Mouse (Mus musculus) layer of hippocampus, postnatal 25 days (tissue): ENCODE data around the gene Zscan22. TPM values are rescaled to one million over a fixed set of nuclear protein-coding genes. Genes with fewer than 3 reads are reported as not detected.
"Not testable (repeated sequence)": the region's sequence is repeated elsewhere in the genome, so short reads cannot be mapped to it uniquely, and the experiment has no call there.

Experiments used
- DNase-seq, 2 experiments: peaks; one replicate each; pipeline ENCODE4 v3.0.0; 2022; ENCODE audit warnings: mixed read lengths in 2 of 2, low spot score in 1 of 2; ENCODE audit errors: extremely low spot score in 1 of 2
- total RNA-seq, 2 experiments: library from RNA; stranded (reverse); gene quantifications; 2 replicates each; pipeline ENCODE4 v1.2.3; 2021

Gene Zscan22
- total RNA-seq, 2 experiments from 2014 or later = 14.4 to 15.1 TPM

- no peak for DNase-seq
Observed at GRCm38 (mm10) chr7:12927191-12927680, 29.6 kb downstream of the Zscan22 start, which contains the start of gene Rnf225. TSS of gene Rnf225 (plus strand) at chr7:12927416.

GRCm38 (mm10) chr7:12927693-12928589, 30.3 kb downstream of the Zscan22 start:
- peak; percentile 21 to 24 for DNase-seq

GRCm38 (mm10) chr7:12933615-12934140, 36.1 kb downstream of the Zscan22 start:
- DNase-seq = no peak

DNA sequence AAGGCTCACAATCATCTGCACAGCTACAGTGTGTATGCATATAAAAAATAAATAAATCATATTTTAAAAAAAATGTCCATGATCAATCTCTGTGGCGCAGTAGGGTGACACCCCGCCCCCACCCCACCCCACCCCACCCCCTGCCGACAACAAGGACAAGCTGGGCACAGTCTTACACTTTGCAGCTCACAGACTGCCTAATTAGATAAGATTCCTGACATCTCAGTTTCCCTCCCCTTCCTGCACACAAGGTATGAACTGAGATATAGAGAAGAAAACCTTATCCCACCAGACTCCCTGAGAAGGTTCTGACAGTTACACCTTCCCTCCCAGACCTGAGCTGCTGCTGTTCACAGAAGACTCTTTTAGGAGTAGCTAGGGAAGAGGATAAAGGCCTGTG, 37.2 kb downstream of the Zscan22 start:
- DNase-seq = no peak

GRCm38 (mm10) chr7:12937254-12937803, 39.7 kb downstream of the Zscan22 start:
- DNase-seq = not testable (repeated sequence)

DNA sequence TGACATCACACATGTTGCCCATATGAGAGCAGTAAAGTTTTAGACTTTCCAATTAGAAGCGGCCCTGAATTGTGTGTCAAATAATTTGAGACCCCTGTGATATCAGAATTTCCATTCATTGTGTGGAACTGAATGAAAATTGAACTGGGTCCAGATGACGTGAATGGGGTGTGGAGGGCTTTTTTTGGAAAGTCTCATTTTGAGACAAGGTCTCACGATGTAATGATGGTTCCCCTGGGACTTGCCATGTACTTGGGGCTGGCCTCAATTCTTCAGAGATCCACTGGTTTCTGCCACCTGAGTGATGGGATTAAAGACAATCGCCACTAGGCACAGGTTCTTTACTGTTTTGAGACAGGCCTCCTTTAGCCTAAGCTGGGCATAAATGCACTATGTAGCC, 43.0 kb downstream of the Zscan22 start:
- no peak for DNase-seq

DNA sequence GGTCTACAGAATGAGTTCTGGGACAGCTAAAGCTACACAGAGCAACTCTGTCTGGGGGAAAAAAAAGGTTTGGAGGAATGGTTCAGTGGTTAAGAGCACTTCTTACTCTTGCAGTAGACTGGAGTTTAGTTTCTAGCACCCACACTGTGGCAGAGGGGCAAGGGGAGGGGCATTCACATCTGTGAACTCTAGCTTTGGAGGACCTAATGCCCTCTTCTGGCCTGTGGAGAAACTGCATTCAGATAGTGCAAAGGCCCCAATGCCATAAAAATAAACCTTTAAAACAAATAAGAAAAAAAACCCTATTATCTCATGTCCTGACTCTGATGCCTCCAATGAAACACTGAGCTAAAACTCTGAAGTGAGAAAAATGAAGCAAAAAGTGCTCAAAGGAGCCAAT, 45.9 kb downstream of the Zscan22 start:
- no peak for DNase-seq

- DNase-seq = peak; percentile 75 to 76
Observed at GRCm38 (mm10) chr7:12949032-12949871, 51.6 kb downstream of the Zscan22 start.

DNA sequence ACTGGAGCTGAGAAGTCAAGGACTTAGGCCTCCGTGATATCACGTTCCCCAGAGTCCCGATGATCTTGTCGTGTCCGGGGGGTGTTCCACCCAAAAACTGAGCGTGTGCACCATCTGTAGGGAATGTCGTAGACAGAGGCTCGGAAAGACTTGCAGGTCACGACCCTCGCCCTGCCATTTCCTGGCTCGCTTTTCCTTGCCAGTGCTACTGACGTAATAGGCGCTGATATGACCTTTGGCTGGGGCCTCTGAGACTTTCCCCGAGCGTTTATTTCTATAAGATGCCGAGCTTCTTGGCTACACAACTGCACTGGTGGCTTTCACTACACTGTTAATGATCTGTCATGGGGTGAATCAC, 52.2 kb downstream of the Zscan22 start:
- no peak for DNase-seq

GRCm38 (mm10) chr7:12954896-12955295, 57.3 kb downstream of the Zscan22 start:
- no peak for DNase-seq

DNA sequence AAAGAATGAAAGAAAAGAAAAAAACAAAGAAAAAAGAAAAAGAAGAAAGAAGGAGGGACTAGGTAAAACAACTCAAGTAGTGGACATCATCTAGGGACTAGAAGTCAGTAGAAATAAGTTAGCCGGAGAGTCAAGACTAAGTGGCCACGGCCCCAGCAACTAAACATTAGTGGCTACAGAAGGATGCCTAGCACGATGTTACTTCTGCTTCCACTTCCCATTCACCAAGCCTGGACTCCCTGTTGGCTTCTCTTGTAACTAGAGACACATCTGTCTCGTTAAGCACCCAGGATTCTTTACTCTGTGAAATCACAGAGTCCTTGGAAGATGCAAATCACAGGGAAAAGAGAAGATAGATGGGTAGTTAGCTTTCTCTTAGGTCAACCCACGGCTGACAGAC, 59.9 kb downstream of the Zscan22 start:
- DNase-seq = no peak

Other genes starting within 250 kb of the Zscan22 start
- gene Vmn2r55, start 212.8 kb upstream of the Zscan22 start, total RNA-seq = not detected
- gene Vmn2r56, start 162.8 kb upstream of the Zscan22 start, total RNA-seq = not detected
- 10 to 100 TPM; 17.9 to 18.9 TPM for gene Zscan18, start 94.2 kb upstream of the Zscan22 start, total RNA-seq
- 10 to 100 TPM; 22.0 to 26.4 TPM for gene Zfp329, start 79.0 kb upstream of the Zscan22 start, total RNA-seq
- gene Zfp110, start 63.1 kb upstream of the Zscan22 start, total RNA-seq = 10 to 100 TPM; 13.0 to 13.4 TPM
- 1 to 10 TPM; 6.8 to 9.0 TPM for gene Zfp128, start 16.6 kb upstream of the Zscan22 start, total RNA-seq
- 100 to 1,000 TPM; 379 to 453 TPM for gene Rps5, start 24.5 kb downstream of the Zscan22 start, total RNA-seq
- gene Rnf225, start 29.6 kb downstream of the Zscan22 start, total RNA-seq = 1 to 10 TPM in 1 of 2 experiments, under 1 TPM in 1; 0.91 to 1.3 TPM
- 10 to 100 TPM; 10.2 to 12.1 TPM for gene Zfp324, start 68.0 kb downstream of the Zscan22 start, total RNA-seq
- gene Zfp446, start 80.0 kb downstream of the Zscan22 start, total RNA-seq = 1 to 10 TPM; 8.1 to 9.1 TPM
- gene Slc27a5, start 100.4 kb downstream of the Zscan22 start, total RNA-seq = under 1 TPM; 0.22 to 0.47 TPM
- 100 to 1,000 TPM; 236 to 250 TPM for gene Trim28, start 101.3 kb downstream of the Zscan22 start, total RNA-seq
- 10 to 100 TPM; 34.4 to 35.3 TPM for gene Zbtb45, start 112.2 kb downstream of the Zscan22 start, total RNA-seq
- gene Chmp2a, start 137.0 kb downstream of the Zscan22 start, total RNA-seq = 100 to 1,000 TPM; 128 to 149 TPM
- gene Ube2m, start 140.5 kb downstream of the Zscan22 start, total RNA-seq = 100 to 1,000 TPM; 197 to 209 TPM
- 10 to 100 TPM; 12.8 to 18.0 TPM for gene Mzf1, start 156.9 kb downstream of the Zscan22 start, total RNA-seq
- not detected for gene Vmn1r85, start 197.4 kb downstream of the Zscan22 start, total RNA-seq
- gene Vmn1r86, start 222.1 kb downstream of the Zscan22 start, total RNA-seq = not detected
- not detected for gene Vmn1r87, start 242.3 kb downstream of the Zscan22 start, total RNA-seq